Mouse (Mus musculus) midbrain, postnatal 0 days (tissue): Measurements from ENCODE around the gene Rhot2. TPM values are rescaled to one million over a fixed set of nuclear protein-coding genes. Genes with fewer than 3 reads are reported as not detected.
A peak's percentile ranks its signal among the peaks of the same experiment; 100 is the strongest.

Experiments used
- ATAC-seq: fragments of 200-750 bp; cut with Nextera tagmentation; 2 replicates; pipeline ENCODE4 v1.8.0; 2017; ENCODE audit warnings: moderate number of reproducible peaks, mild to moderate bottlenecking, moderate TSS enrichment, moderate library complexity; ENCODE audit not compliant: low FRiP score
- DNase-seq: peaks from one replicate; pipeline ENCODE4 v3.0.0-alpha.2; 2015; ENCODE audit warnings: low spot score
- H3K27ac ChIP-seq: fragments of 300-500 bp; sonication (generic); 2 replicates; pipeline ENCODE4 v1.5.1; 2014; ENCODE audit warnings: low read depth, mild to moderate bottlenecking, low read length, mixed read lengths
- H3K27me3 ChIP-seq: fragments of 300-500 bp; sonication (generic); 2 replicates; pipeline ENCODE4 v1.6.1; 2014; ENCODE audit warnings: low read length, control low read depth, mixed read lengths; ENCODE audit not compliant: insufficient read depth
- H3K36me3 ChIP-seq: fragments of 300-500 bp; sonication (generic); 2 replicates; pipeline ENCODE4 v1.6.1; 2014; ENCODE audit warnings: low read length, control low read depth, mixed read lengths; ENCODE audit not compliant: insufficient read depth
- H3K4me1 ChIP-seq: fragments of 300-500 bp; sonication (generic); 2 replicates; pipeline ENCODE4 v1.6.1; 2014; ENCODE audit warnings: mild to moderate bottlenecking, control low read depth, antibody characterized with exemption, low read length, mixed read lengths; ENCODE audit not compliant: insufficient read depth
- H3K4me2 ChIP-seq: fragments of 300-500 bp; sonication (generic); 2 replicates; pipeline ENCODE4 v1.6.1; 2014; ENCODE audit warnings: low read depth, mild to moderate bottlenecking, low read length, mixed read lengths; ENCODE audit not compliant: poor library complexity, severe bottlenecking
- H3K4me3 ChIP-seq: fragments of 300-500 bp; sonication (generic); 2 replicates; pipeline ENCODE4 v1.5.1; 2014; ENCODE audit warnings: low read depth, mild to moderate bottlenecking, low read length, moderate library complexity
- H3K9ac ChIP-seq: fragments of 300-500 bp; sonication (generic); replicated peaks from 2 replicates; pipeline ENCODE4 v1.6.1; 2014; ENCODE audit warnings: mild to moderate bottlenecking, low read length, moderate library complexity, mixed read lengths; ENCODE audit not compliant: poor library complexity, severe bottlenecking
- H3K9me3 ChIP-seq: fragments of 300-500 bp; sonication (generic); 2 replicates; pipeline ENCODE4 v1.6.1; 2016; ENCODE audit warnings: low read length, control low read depth
- CTCF ChIP-seq: IDR thresholded peaks from 2 replicates; pipeline ENCODE4 v1.5.1; 2016; ENCODE audit warnings: antibody characterized with exemption, mild to moderate bottlenecking
- WGBS: fragments of 180-500 bp; shearing (Covaris S2); extraction: QIAGEN DNeasy Blood & Tissue Kit; methylation state at CpG from one replicate; pipeline ENCODE4 v1.1.7; 2014; 5-methylcytosine and 5-hydroxymethylcytosine counted together
- polyA plus RNA-seq: library from polyadenylated mRNA; unstranded; fragments of >200 nt; fragmentation: Nextera tagmentation; extraction: Ambion mirVana; gene quantifications from 2 replicates; pipeline ENCODE4 v1.2.1, GENCODE M21; 2015
- total RNA-seq: library from RNA; depleted of rRNA; stranded (reverse); fragments of >200 nt; gene quantifications from 2 replicates; pipeline ENCODE4 v1.2.3, GENCODE M21; 2014

Gene Rhot2
- total and polyA plus RNA-seq, 2 experiments from 2014 or later, result 16.2 to 49.2 TPM

DNA sequence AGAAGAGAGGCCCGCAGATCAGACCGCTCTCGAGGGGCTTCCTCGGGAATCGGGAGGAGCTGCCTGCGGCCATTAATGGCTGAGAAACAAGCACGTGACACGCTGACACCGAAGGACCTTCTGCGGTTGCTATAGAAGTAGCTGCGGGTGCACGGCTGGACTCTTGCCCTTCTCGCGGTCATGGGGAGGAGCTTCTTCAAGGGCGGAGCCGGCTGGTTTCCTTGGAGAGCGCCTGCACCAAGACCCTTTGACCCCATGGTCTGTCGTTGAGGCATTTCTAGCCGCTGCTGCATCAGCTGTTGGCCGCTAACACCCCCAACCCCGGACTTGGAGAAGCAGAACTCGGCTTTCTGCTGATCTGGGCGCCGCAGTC, 11.4 kb downstream of the Rhot2 start, which contains the start of gene Stub1:
Stub1 (minus strand) TSS at position 114 of the 373 bp plus-strand sequence.
- TF ChIP-seq CTCF, result no peak
- Histone ChIP-seq H3K4me2 (peak within 1 kb of the TSS; percentile 76), H3K4me1 (peaks cover 43% of the 10 kb centered on the region)

DNA sequence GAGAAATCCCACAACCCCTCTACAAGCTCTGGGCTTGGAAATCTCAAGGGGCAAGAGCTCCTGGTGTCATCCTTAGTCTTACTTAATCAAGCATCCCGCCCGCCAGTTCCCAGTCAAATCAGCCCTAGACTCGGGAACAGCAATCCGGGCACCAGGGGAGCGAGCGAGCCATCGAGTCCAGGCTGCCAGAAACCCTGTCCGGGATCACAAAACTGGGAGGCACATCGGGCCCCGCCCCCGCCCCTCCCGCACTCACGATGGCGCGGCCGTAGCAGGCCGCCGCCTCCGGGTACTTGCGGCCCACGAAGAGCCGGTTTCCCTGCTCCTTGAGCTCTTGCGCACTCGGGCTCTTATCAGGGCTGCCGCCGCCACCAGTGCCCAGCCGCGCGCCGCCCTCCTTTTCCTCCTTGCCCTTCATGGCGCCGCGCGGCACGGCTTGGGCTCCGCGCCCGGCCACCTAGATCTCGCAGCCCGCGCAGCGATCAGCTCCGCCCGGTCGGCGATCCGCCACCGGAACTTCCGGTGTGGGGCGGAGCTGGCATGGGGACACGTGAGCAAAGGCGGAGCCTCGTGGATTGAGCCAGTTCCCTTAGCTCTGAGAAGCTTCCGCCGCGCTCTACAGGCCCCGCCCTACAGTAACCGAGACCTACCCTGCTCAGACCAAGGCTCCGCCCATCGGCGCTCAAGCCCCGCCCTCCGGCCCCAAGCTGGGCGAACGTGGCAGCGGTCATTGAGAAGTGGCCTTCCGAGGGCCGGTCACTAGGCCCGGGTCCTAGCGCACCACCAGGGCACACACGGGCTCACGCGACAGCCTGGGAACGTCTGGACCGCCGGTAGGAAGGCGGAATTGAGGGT, 12.0 kb downstream of the Rhot2 start:
- Histone ChIP-seq H3K4me3 (peak overlapping the region; percentile 81), H3K4me2 (peak overlapping the region; percentile 76), H3K9me3 (no peaks in the 10 kb centered on the region), H3K27ac (peak overlapping the region; percentile 96), H3K27me3 (no peaks in the 10 kb centered on the region), H3K9ac (peak overlapping the region; percentile 86), H3K36me3 (peaks cover 35% of the 10 kb centered on the region), H3K4me1 (peaks cover 42% of the 10 kb centered on the region)
- no peak for TF ChIP-seq CTCF
- DNase-seq (peak; percentile 100), ATAC-seq (peak; percentile 90)
- under 1% methylated on average over 65 of the region's 77 CpGs for WGBS

More for the DNA sequence above, 11.4 kb downstream of the Rhot2 start, which contains the start of gene Stub1:
- WGBS, result under 1% methylated on average over 24 of the region's 24 CpGs
- Histone ChIP-seq H3K27me3 (no peaks in the 10 kb centered on the region), H3K4me3 (peak within 1 kb of the TSS; percentile 81), H3K36me3 (peaks cover 33% of the 10 kb centered on the region), H3K9ac (peak within 1 kb of the TSS; percentile 86), H3K27ac (peak within 1 kb of the TSS; percentile 96), H3K9me3 (no peaks in the 10 kb centered on the region)
- peak; percentile 94 for DNase-seq
- ATAC-seq, result peak; percentile 54

DNA sequence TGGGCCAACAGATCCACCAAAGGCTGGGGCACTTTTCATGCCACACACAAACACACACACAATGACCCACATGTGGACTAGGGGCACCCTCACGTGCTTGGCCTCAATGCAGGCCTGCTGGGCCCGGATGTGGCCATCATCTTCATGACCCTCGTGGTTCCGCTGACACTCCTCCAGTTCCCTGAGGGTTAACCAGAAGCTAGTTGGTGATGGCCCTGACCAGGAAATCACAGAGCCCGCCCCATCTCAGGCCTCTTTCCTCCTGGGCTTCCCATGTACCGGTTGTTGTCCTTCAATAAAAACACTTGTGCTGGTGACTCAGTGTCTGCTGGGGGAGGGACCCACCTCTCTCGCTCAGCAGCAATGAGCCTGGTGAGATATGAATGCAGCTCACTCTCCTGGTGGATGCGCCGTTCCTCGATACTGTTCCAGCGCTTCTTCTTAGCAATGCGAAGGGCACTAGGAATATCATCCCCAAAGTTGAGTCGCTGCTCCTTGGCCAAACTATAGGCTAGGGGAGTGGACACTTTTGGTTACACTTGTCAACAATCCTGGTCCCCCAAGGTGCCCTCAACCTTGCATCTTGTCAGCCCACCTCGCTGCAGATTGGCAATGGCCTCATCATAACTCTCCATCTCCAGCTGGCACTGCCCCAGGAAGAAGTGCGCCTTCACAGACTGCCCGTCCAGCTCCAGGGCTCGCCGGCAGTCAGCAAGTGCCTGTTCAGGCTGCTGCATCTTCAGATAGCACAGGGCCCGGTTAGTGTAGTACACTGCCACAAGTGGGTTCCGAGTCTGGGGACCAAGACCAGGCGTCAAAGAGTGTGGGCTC, 13.0 kb downstream of the Rhot2 start:
- TF ChIP-seq CTCF, result no peak
- Histone ChIP-seq H3K9me3 (no peaks in the 10 kb centered on the region), H3K27ac (peak overlapping the region; percentile 96), H3K27me3 (no peaks in the 10 kb centered on the region), H3K9ac (peak overlapping the region; percentile 86), H3K4me3 (peak overlapping the region; percentile 81), H3K36me3 (peaks cover 45% of the 10 kb centered on the region), H3K4me1 (peaks cover 39% of the 10 kb centered on the region), H3K4me2 (peak overlapping the region; percentile 76)
- 63% methylated on average over 21 of the region's 21 CpGs for WGBS
- DNase-seq, result no peak
- no peak for ATAC-seq

DNA sequence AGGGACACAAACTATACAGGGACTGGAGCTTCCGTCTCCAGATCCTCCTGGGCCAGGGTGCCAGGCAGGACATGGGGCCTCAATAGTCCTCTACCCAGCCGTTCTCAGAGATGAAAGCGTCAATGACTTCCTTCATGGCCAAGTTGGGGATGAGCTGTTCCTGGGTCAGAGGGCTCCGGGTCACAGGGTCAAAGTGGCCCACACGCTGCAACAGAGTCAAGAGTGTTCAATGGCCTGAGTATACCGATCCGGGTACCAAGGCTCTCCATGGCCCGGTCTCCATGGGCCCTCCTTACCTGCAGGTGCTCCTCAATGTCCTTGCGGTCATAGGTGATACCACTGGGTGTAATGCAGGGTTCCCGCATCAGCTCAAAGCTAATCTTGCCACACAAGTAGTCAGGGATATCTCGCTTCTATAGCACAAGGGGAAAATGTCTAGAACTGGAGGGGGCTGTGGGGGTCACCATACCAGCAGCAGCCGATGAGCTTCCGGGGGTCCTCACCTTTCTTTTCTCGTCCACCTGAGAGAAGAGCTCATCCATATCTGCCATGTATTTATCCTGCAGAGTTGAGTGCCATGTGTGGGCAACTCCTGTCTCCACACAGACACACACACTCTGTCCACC, 13.7 kb downstream of the Rhot2 start:
- no peak for TF ChIP-seq CTCF
- Histone ChIP-seq H3K4me1 (peaks cover 33% of the 10 kb centered on the region), H3K27me3 (no peaks in the 10 kb centered on the region), H3K9ac (no peak overlapping the region), H3K36me3 (peaks cover 49% of the 10 kb centered on the region), H3K4me2 (peak overlapping the region; percentile 76; the same call in 1 of the 2 replicates), H3K4me3 (no peak overlapping the region), H3K9me3 (no peaks in the 10 kb centered on the region), H3K27ac (no peak overlapping the region)
- WGBS, result 85% methylated on average over 14 of the region's 14 CpGs
- DNase-seq (no peak), ATAC-seq (no peak)

DNA sequence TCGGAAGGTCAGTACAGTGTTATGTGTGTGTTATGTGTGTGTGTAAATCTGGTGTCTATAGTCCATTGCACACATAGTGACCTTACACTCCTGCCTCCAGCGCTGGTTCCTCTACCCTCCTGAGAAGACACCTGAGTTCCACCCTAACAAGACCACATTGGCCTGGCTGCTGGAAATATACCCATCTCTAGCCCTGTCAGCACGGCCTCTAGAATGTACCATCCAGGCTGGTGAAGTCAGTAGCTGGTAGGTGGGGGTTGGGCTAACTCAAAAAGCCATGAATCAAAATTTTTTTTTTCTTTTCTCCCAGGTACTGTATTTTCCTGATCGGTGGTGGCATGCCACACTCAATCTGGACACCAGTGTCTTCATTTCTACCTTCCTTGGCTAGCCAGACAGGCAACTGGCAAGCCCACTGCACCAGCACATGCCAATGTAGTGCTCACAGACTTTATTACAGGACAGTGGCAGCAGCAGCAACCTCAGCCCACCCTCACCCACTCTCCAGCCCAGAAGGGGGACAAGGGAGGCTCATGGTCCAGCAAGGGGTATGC, 14.4 kb downstream of the Rhot2 start:
- peaks cover 43% of the 10 kb centered on the region for H3K36me3 ChIP-seq
- no peaks in the 10 kb centered on the region for H3K9me3 ChIP-seq
- peaks cover 31% of the 10 kb centered on the region for H3K4me1 ChIP-seq
- TF ChIP-seq CTCF, result no peak
- no peak overlapping the region for H3K4me3 ChIP-seq
- peak overlapping the region; percentile 72 for H3K4me2 ChIP-seq
- H3K27ac ChIP-seq, result no peak overlapping the region
- no peak for ATAC-seq
- no peaks in the 10 kb centered on the region for H3K27me3 ChIP-seq
- 85% methylated on average over 4 of the region's 4 CpGs for WGBS
- no peak overlapping the region for H3K9ac ChIP-seq
- no peak for DNase-seq
